Mouse (Mus musculus) gastrocnemius, adult 2 months (tissue): ENCODE results near the gene Vwce. TPM values are rescaled to one million over a fixed set of nuclear protein-coding genes. Genes with fewer than 3 reads are reported as not detected.

Experiments
- DNase-seq: peaks from one replicate; pipeline ENCODE4 v3.0.0; 2022
- H3K27ac ChIP-seq: fragments of 200-600 bp; 2 replicates; pipeline ENCODE4 v1.8.1; 2022; ENCODE audit warnings: mild to moderate bottlenecking
- H3K4me3 ChIP-seq: fragments of 200-600 bp; 2 replicates; pipeline ENCODE4 v1.8.1; 2022; ENCODE audit warnings: mild to moderate bottlenecking, moderate library complexity
- CTCF ChIP-seq: fragments of 200-600 bp; IDR thresholded peaks from 2 replicates; pipeline ENCODE4 v1.8.1; 2022; ENCODE audit warnings: antibody characterized with exemption, mild to moderate bottlenecking, moderate library complexity
- intact Hi-C: fragments of 180-260 bp; cut with DNase I; formaldehyde crosslinking; loops from one replicate; pipeline ENCODE4 v1.15.1; 2025
- total RNA-seq, 2 experiments: library from RNA; stranded (reverse); gene quantifications; 2 replicates each; pipeline ENCODE4 v1.2.3; 2021

The Vwce gene
- total RNA-seq, 2 experiments from 2014 or later: not detected

- H3K27ac ChIP-seq: no peak overlapping the region
- DNase-seq: no peak
- no peak overlapping the region for H3K4me3 ChIP-seq
- no peak for TF ChIP-seq CTCF
- intact Hi-C loops: no loop called here
These were observed 27.4 kb downstream of the Vwce start for GRCm38 (mm10) chr19:10661373-10661772.

- H3K27ac ChIP-seq: no peak overlapping the region
- H3K4me3 ChIP-seq: no peak overlapping the region
- peak; percentile 4 for DNase-seq
- no peak for TF ChIP-seq CTCF
- intact Hi-C loops: no loop called here
These were observed 27.9 kb downstream of the Vwce start for GRCm38 (mm10) chr19:10661919-10662318.

GRCm38 (mm10) chr19:10662665-10663064 is 28.7 kb downstream of the Vwce start:
- Histone ChIP-seq H3K27ac (no peak overlapping the region), H3K4me3 (no peak overlapping the region)
- no peak for TF ChIP-seq CTCF
- DNase-seq: peak; percentile 9
- intact Hi-C loops: no loop called here

GRCm38 (mm10) chr19:10665093-10665492 is 31.1 kb downstream of the Vwce start:
- TF ChIP-seq CTCF: no peak
- DNase-seq: no peak
- intact Hi-C loops: loop anchor here (1.0 to 2.0 kb wide), 2 partner anchors 44 to 314 kb away; no protein-coding TSS in a partner anchor
- Histone ChIP-seq H3K4me3 (no peak overlapping the region), H3K27ac (no peak overlapping the region)

- intact Hi-C loops: loop anchor here (1.0 to 2.0 kb wide), 2 partner anchors 44 to 313 kb away; no protein-coding TSS in a partner anchor
- peak; percentile 66 for DNase-seq
- H3K4me3 ChIP-seq: no peak overlapping the region
- no peak overlapping the region for H3K27ac ChIP-seq
- TF ChIP-seq CTCF: peak; percentile 95
These were observed 31.5 kb downstream of the Vwce start for GRCm38 (mm10) chr19:10665499-10665898.

GRCm38 (mm10) chr19:10671319-10671718 is 37.3 kb downstream of the Vwce start:
- Histone ChIP-seq H3K4me3 (no peak overlapping the region), H3K27ac (no peak overlapping the region)
- DNase-seq: no peak
- intact Hi-C loops: no loop called here
- TF ChIP-seq CTCF: no peak

GRCm38 (mm10) chr19:10671854-10672417 is 37.9 kb downstream of the Vwce start:
- intact Hi-C loops: no loop called here
- no peak for DNase-seq
- H3K4me3 ChIP-seq: no peak overlapping the region
- H3K27ac ChIP-seq: no peak overlapping the region
- TF ChIP-seq CTCF: no peak

- Histone ChIP-seq H3K27ac (no peak overlapping the region), H3K4me3 (no peak overlapping the region)
- intact Hi-C loops: no loop called here
- DNase-seq: no peak
- TF ChIP-seq CTCF: no peak
These were observed 39.3 kb downstream of the Vwce start for GRCm38 (mm10) chr19:10673275-10673674.

GRCm38 (mm10) chr19:10676656-10677055 is 42.6 kb downstream of the Vwce start:
- intact Hi-C loops: no loop called here
- no peak; the same call in 1 of the 2 replicates for TF ChIP-seq CTCF
- no peak for DNase-seq
- Histone ChIP-seq H3K27ac (no peak overlapping the region), H3K4me3 (no peak overlapping the region)

GRCm38 (mm10) chr19:10677915-10678771 is 44.1 kb downstream of the Vwce start, which contains the start of gene Pga5:
Gene Pga5 (minus strand): TSS chr19:10678071.
- intact Hi-C loops: loop anchor here (1.0 to 2.0 kb wide), 2 partner anchors 31 to 281 kb away; no protein-coding TSS in a partner anchor
- Histone ChIP-seq H3K4me3 (no peak within 1 kb of the TSS), H3K27ac (no peak within 1 kb of the TSS; the same call in 1 of the 2 replicates)
- peak; percentile 94 for TF ChIP-seq CTCF
- DNase-seq: peak; percentile 88

GRCm38 (mm10) chr19:10678772-10679067 is 44.7 kb downstream of the Vwce start:
- no peak for TF ChIP-seq CTCF
- H3K27ac ChIP-seq: no peak overlapping the region; the same call in 1 of the 2 replicates
- intact Hi-C loops: loop anchor here (1.0 to 2.0 kb wide), 2 partner anchors 31 to 280 kb away; no protein-coding TSS in a partner anchor
- H3K4me3 ChIP-seq: no peak overlapping the region
- DNase-seq: no peak

GRCm38 (mm10) chr19:10681571-10681970 is 47.6 kb downstream of the Vwce start:
- H3K27ac ChIP-seq: no peak overlapping the region
- no peak for TF ChIP-seq CTCF
- DNase-seq: no peak
- intact Hi-C loops: no loop called here
- no peak overlapping the region for H3K4me3 ChIP-seq

- intact Hi-C loops: no loop called here
- no peak overlapping the region for H3K4me3 ChIP-seq
- no peak for DNase-seq
- TF ChIP-seq CTCF: no peak
- H3K27ac ChIP-seq: no peak overlapping the region
These were observed 51.1 kb downstream of the Vwce start for GRCm38 (mm10) chr19:10685081-10685480.

GRCm38 (mm10) chr19:10685727-10686126 is 51.7 kb downstream of the Vwce start:
- Histone ChIP-seq H3K4me3 (no peak overlapping the region), H3K27ac (no peak overlapping the region)
- DNase-seq: no peak
- intact Hi-C loops: no loop called here
- no peak for TF ChIP-seq CTCF
